Mouse (Mus musculus): ENCODE results near the gene Tnip3. TPM values are rescaled to one million over a fixed set of nuclear protein-coding genes. Genes with fewer than 3 reads are reported as not detected.

The Tnip3 gene
- polyA plus RNA-seq, 1 experiment from 2014 or later = not detected

DNA sequence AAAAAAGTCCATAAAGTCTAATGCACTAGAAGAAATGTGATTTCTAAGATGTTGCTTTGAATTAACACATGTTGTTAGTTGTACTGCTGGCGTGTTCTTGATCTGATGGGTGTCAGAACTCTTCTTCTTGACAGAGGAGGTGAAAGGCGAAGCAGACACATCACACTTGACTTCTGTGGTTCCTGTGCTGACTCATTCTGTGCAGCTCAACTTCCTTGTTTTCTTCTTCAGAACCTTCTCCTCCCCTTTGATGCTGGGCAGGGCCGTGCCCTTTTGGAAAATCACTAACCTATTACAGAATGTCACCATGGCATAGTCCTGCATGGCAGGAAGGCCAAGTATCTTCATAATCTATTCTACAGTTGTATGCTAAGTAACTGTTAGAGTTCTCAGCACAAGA lies 69.1 kb downstream of the Tnip3 start:
- WGBS = 86% methylated on average over 3 of the region's 3 CpGs
- H3K36me3 ChIP-seq (ENCODE audit: control insufficient read depth, insufficient read depth, low read length) = no peaks in the 10 kb centered on the region

DNA sequence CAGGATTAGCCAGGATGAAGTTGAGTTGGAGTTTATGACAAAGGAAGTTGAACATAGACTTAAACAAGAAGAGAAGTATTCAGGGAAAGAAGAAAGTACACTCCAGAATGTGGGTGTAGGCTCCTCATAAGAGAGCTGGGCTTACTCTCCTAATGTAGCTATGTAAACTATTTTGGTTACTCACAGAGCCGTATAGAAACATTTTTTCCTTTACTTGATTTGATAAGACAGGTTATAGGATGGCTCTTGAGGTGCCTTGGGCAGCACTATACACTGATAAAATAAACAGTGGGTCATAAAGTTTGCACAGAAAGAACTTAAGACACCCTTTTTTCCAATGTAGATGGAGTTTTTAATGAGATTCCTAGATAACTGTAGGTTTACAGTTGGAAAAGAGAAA lies 70.3 kb downstream of the Tnip3 start:
- Histone ChIP-seq H3K27me3 (ENCODE audit: control insufficient read depth, insufficient read depth, low read length) (no peaks in the 10 kb centered on the region), H3K27ac (replicated peaks; ENCODE audit: low read depth, low read length) (no peak overlapping the region), H3K9ac (ENCODE audit: low read length) (no peak overlapping the region), H3K36me3 (ENCODE audit: control insufficient read depth, insufficient read depth, low read length) (no peaks in the 10 kb centered on the region), H3K9me3 (ENCODE audit: control insufficient read depth, low read length) (no peaks in the 10 kb centered on the region), H3K4me1 (ENCODE audit: control insufficient read depth, insufficient read depth, low read length) (no peaks in the 10 kb centered on the region), H3K4me2 (ENCODE audit: low read depth, severe bottlenecking) (no peak overlapping the region), H3K4me3 (ENCODE audit: low read depth, low read length) (no peak overlapping the region)
- ATAC-seq (ENCODE audit: insufficient number of reproducible peaks, low FRiP score, low TSS enrichment, low read depth) (no peak), DNase-seq (ENCODE audit: low spot score) (no peak)
- WGBS = 86% methylated on average over 1 of the region's 1 CpGs

More for the DNA sequence above, 69.1 kb downstream of the Tnip3 start:
- Histone ChIP-seq H3K27me3 (ENCODE audit: control insufficient read depth, insufficient read depth, low read length) (no peaks in the 10 kb centered on the region), H3K4me2 (ENCODE audit: low read depth, severe bottlenecking) (no peak overlapping the region), H3K9ac (ENCODE audit: low read length) (no peak overlapping the region), H3K4me3 (ENCODE audit: low read depth, low read length) (no peak overlapping the region), H3K27ac (replicated peaks; ENCODE audit: low read depth, low read length) (no peak overlapping the region), H3K9me3 (ENCODE audit: control insufficient read depth, low read length) (no peaks in the 10 kb centered on the region), H3K4me1 (ENCODE audit: control insufficient read depth, insufficient read depth, low read length) (no peaks in the 10 kb centered on the region)
- ATAC-seq (ENCODE audit: insufficient number of reproducible peaks, low FRiP score, low TSS enrichment, low read depth) (no peak), DNase-seq (ENCODE audit: low spot score) (no peak)

DNA sequence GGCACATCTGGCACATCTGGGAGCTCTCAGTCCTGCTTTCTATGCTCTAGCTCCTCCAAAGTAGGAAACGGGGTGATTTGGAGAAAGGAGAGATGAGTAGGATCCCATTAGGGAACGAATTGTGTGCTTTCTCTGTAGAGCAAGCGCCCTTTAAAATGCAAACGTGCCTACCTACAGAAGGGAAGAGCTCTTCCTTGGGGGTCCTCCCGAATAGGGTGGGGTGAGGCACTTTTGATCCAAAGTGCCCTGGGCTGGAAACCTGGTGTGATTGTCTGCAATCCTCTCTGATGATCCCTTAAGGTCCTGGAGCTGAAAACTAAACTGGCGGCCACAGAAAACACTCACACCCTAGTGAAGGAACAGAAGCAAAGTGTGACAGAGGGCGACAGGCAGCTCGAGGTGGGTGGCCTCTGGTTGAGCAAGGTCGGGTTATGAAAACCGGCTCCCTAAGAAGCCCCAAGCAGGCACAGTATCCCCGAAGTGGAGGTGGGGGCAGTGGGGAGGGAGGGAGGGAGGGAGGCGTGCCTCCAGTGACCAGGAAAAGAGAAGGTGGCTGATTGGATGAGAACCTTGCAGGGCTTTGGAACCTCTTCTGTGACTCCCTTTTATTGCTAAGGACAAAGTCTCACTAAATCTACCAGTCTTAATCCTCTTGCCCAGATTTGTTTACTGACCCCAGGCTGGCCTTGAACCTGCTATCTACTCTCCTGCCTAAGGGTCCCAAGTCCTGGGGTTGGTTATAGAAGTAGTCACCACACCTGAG lies 72.1 kb downstream of the Tnip3 start:
- Histone ChIP-seq H3K4me3 (ENCODE audit: low read depth, low read length) (no peak overlapping the region), H3K27ac (replicated peaks; ENCODE audit: low read depth, low read length) (no peak overlapping the region), H3K27me3 (ENCODE audit: control insufficient read depth, insufficient read depth, low read length) (no peaks in the 10 kb centered on the region), H3K36me3 (ENCODE audit: control insufficient read depth, insufficient read depth, low read length) (no peaks in the 10 kb centered on the region), H3K4me1 (ENCODE audit: control insufficient read depth, insufficient read depth, low read length) (no peaks in the 10 kb centered on the region), H3K9me3 (ENCODE audit: control insufficient read depth, low read length) (no peaks in the 10 kb centered on the region), H3K4me2 (ENCODE audit: low read depth, severe bottlenecking) (no peak overlapping the region), H3K9ac (ENCODE audit: low read length) (no peak overlapping the region)
- DNase-seq (ENCODE audit: low spot score) (no peak), ATAC-seq (ENCODE audit: insufficient number of reproducible peaks, low FRiP score, low TSS enrichment, low read depth) (no peak)
- 14% methylated on average over 12 of the region's 12 CpGs for WGBS

GRCm38 (mm10) chr6:65598522-65598921 lies 73.4 kb downstream of the Tnip3 start:
- Histone ChIP-seq H3K36me3 (ENCODE audit: control insufficient read depth, insufficient read depth, low read length) (no peaks in the 10 kb centered on the region), H3K4me2 (ENCODE audit: low read depth, severe bottlenecking) (no peak overlapping the region), H3K27me3 (ENCODE audit: control insufficient read depth, insufficient read depth, low read length) (no peaks in the 10 kb centered on the region), H3K9me3 (ENCODE audit: control insufficient read depth, low read length) (no peaks in the 10 kb centered on the region), H3K4me1 (ENCODE audit: control insufficient read depth, insufficient read depth, low read length) (no peaks in the 10 kb centered on the region), H3K9ac (ENCODE audit: low read length) (no peak overlapping the region), H3K27ac (replicated peaks; ENCODE audit: low read depth, low read length) (no peak overlapping the region), H3K4me3 (ENCODE audit: low read depth, low read length) (no peak overlapping the region)
- ATAC-seq (ENCODE audit: insufficient number of reproducible peaks, low FRiP score, low TSS enrichment, low read depth) = no peak
- 86% methylated on average over 3 of the region's 3 CpGs for WGBS
- no peak for DNase-seq (ENCODE audit: low spot score)

DNA sequence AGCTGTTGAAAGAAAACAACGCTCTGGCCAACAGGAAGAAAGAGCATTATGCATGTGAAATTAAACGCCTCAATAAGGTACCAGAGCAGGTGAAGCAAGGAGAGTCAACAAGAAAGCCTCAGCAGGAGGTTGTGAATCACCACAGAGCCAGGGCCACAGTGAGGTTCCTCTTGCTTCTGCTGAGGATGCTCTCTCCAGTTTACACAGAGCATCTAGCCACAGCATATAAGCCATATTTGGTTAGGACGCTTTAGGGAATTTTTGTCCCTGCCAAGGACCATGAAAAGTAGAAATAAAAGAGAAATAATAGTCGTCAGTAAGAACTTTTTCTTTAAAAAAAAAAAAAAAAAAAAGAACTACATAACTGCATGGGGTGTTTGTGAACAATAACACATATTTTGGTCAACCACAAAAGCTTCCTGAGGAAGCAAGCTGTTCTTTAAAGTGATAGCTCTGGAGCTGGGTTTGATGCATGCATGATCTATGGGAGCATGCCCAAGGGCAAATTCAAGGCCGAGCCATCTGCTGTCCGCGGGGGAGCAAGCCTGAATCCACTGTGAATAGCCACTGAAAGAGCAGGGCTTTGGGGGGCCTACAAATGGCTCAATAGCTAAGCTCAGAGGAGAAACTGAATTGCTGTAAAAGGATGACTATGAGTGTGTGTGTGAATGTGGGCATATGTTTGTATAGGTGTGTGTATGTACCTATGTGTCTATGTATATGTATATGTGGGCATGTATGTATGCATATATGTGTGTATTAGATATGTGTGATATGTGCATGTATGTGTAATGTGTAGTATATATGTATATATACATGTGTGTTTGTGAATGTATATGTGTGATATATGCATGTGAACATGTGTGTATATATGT lies 75.0 kb downstream of the Tnip3 start:
- 48% methylated on average over 7 of the region's 7 CpGs for WGBS
- Histone ChIP-seq H3K36me3 (ENCODE audit: control insufficient read depth, insufficient read depth, low read length) (no peaks in the 10 kb centered on the region), H3K4me1 (ENCODE audit: control insufficient read depth, insufficient read depth, low read length) (no peaks in the 10 kb centered on the region), H3K27ac (replicated peaks; ENCODE audit: low read depth, low read length) (no peak overlapping the region), H3K9me3 (ENCODE audit: control insufficient read depth, low read length) (no peaks in the 10 kb centered on the region), H3K4me2 (ENCODE audit: low read depth, severe bottlenecking) (no peak overlapping the region), H3K9ac (ENCODE audit: low read length) (no peak overlapping the region), H3K27me3 (ENCODE audit: control insufficient read depth, insufficient read depth, low read length) (no peaks in the 10 kb centered on the region), H3K4me3 (ENCODE audit: low read depth, low read length) (no peak overlapping the region)
- DNase-seq (ENCODE audit: low spot score) (no peak), ATAC-seq (ENCODE audit: insufficient number of reproducible peaks, low FRiP score, low TSS enrichment, low read depth) (no peak)

DNA sequence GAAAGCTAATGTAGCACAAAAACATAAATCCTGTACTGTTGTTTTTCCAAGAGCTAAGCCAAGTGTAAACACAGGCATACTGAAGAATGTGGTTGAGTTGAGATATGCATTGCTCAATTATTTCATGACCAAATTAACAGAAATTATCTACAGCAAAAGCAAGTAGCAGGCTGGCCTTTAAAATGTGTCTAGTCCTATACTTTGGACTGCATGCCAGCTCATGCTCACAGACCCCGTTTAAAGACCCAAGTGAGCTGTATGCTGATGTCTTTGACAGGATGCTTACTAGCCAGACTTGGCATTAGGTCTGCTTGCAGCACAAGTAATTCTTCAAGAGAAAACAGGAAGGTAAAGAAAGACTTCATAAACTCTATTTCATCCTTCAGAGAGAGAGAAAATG lies 75.8 kb downstream of the Tnip3 start:
- ATAC-seq (ENCODE audit: insufficient number of reproducible peaks, low FRiP score, low TSS enrichment, low read depth) = no peak
- 63% methylated on average over 1 of the region's 1 CpGs for WGBS
- H3K27ac ChIP-seq (replicated peaks; ENCODE audit: low read depth, low read length) = no peak overlapping the region

DNA sequence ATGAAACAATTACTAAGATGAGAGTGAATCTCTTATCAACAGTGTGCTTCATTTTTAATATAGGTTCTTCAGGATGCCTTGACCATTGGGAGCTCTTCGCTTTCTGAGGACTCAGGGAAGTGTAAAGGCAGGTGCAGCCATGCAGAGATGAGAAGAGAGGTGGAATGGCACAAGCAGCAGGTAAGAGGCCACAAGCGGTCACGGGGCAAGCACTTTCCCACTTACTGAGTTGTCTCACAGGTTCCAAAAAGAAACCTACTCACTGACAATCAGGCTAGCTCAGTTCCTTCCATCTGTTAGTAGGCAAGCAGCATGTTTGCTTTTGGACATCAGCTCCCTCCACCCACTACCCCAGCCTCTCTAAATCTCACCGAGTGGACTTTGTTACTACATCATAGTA lies 80.7 kb downstream of the Tnip3 start:
- no peaks in the 10 kb centered on the region for H3K36me3 ChIP-seq (ENCODE audit: control insufficient read depth, insufficient read depth, low read length)
- no peak overlapping the region for H3K27ac ChIP-seq (replicated peaks; ENCODE audit: low read depth, low read length)
- DNase-seq (ENCODE audit: low spot score) = no peak
- H3K9ac ChIP-seq (ENCODE audit: low read length) = no peak overlapping the region
- no peaks in the 10 kb centered on the region for H3K9me3 ChIP-seq (ENCODE audit: control insufficient read depth, low read length)
- no peak overlapping the region for H3K4me2 ChIP-seq (ENCODE audit: low read depth, severe bottlenecking)
- no peaks in the 10 kb centered on the region for H3K4me1 ChIP-seq (ENCODE audit: control insufficient read depth, insufficient read depth, low read length)
- no peak for ATAC-seq (ENCODE audit: insufficient number of reproducible peaks, low FRiP score, low TSS enrichment, low read depth)
- WGBS = 80% methylated on average over 4 of the region's 4 CpGs
- H3K4me3 ChIP-seq (ENCODE audit: low read depth, low read length) = no peak overlapping the region
- H3K27me3 ChIP-seq (ENCODE audit: control insufficient read depth, insufficient read depth, low read length) = no peaks in the 10 kb centered on the region

More for the DNA sequence above, 75.8 kb downstream of the Tnip3 start:
- H3K4me1 ChIP-seq (ENCODE audit: control insufficient read depth, insufficient read depth, low read length) = no peaks in the 10 kb centered on the region
- H3K4me2 ChIP-seq (ENCODE audit: low read depth, severe bottlenecking) = no peak overlapping the region
- no peak for DNase-seq (ENCODE audit: low spot score)
- no peak overlapping the region for H3K4me3 ChIP-seq (ENCODE audit: low read depth, low read length)
- no peaks in the 10 kb centered on the region for H3K36me3 ChIP-seq (ENCODE audit: control insufficient read depth, insufficient read depth, low read length)
- no peak overlapping the region for H3K9ac ChIP-seq (ENCODE audit: low read length)
- no peaks in the 10 kb centered on the region for H3K9me3 ChIP-seq (ENCODE audit: control insufficient read depth, low read length)
- H3K27me3 ChIP-seq (ENCODE audit: control insufficient read depth, insufficient read depth, low read length) = no peaks in the 10 kb centered on the region

DNA sequence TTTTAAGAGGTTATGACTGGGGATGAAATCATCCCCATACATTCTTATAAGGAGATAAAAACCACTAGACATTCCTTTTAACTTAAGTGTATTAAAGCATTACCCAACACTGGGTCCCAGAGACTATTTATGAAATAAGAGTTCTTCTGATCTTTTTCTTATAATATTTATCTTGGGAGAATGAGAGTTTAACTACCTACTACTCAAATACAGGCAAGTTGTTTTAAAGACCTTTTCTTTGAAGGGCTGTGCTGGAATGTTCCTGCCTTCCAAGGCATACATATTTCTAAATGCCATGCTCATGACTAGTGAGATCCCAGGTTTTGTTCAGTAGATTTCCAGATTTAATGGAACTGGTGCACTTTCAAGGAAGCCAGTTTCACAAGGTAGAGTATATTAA lies 81.8 kb downstream of the Tnip3 start:
- H3K9me3 ChIP-seq (ENCODE audit: control insufficient read depth, low read length) = no peaks in the 10 kb centered on the region
- H3K36me3 ChIP-seq (ENCODE audit: control insufficient read depth, insufficient read depth, low read length) = no peaks in the 10 kb centered on the region
- H3K4me3 ChIP-seq (ENCODE audit: low read depth, low read length) = no peak overlapping the region
- no peaks in the 10 kb centered on the region for H3K4me1 ChIP-seq (ENCODE audit: control insufficient read depth, insufficient read depth, low read length)
- DNase-seq (ENCODE audit: low spot score) (no peak), ATAC-seq (ENCODE audit: insufficient number of reproducible peaks, low FRiP score, low TSS enrichment, low read depth) (no peak)
- H3K27me3 ChIP-seq (ENCODE audit: control insufficient read depth, insufficient read depth, low read length) = no peaks in the 10 kb centered on the region
- H3K4me2 ChIP-seq (ENCODE audit: low read depth, severe bottlenecking) = no peak overlapping the region
- H3K27ac ChIP-seq (replicated peaks; ENCODE audit: low read depth, low read length) = no peak overlapping the region
- H3K9ac ChIP-seq (ENCODE audit: low read length) = no peak overlapping the region

Data from limb, embryonic 11.5 days (tissue).